Mouse (Mus musculus): ENCODE measurements around the gene Spaca5. TPM values are rescaled to one million over a fixed set of nuclear protein-coding genes. Genes with fewer than 3 reads are reported as not detected.

Spaca5 gene
- not detected in 2 replicates for polyA plus RNA-seq (2012; rRNA removed; ENCODE audit: low replicate concordance)

GRCm38 (mm10) chrX:21068106-21068505 is at the start of gene Spaca5:
Spaca5 (plus strand) TSS chrX:21068406.

GRCm38 (mm10) chrX:21061866-21062543 is 6.2 kb upstream of the Spaca5 start, which contains the start of gene Zfp182:
Zfp182 (minus strand) TSS chrX:21062316.

GRCm38 (mm10) chrX:21088983-21089866 is 21.0 kb downstream of the Spaca5 start, which contains the start of gene Zfp300:
Zfp300 (minus strand) TSS chrX:21089527.

GRCm38 (mm10) chrX:21115520-21115919 is 47.3 kb downstream of the Spaca5 start, which contains the start of gene Ssxa1:
Ssxa1 (plus strand) TSS chrX:21115820.

Other genes with a start within 250 kb of the Spaca5 start
- gene Timp1, start 198.2 kb upstream of the Spaca5 start, polyA plus RNA-seq (2012; rRNA removed; ENCODE audit: low replicate concordance): 0.70 and 3.8 TPM in 2 replicates
- 1.4 and 2.8 TPM in 2 replicates for gene Syn1, start 147.4 kb upstream of the Spaca5 start, polyA plus RNA-seq (2012; rRNA removed; ENCODE audit: low replicate concordance)
- gene Cfp, start 136.9 kb upstream of the Spaca5 start, polyA plus RNA-seq (2012; rRNA removed; ENCODE audit: low replicate concordance): 9.1 and 10.0 TPM in 2 replicates
- 3.1 and 5.6 TPM in 2 replicates for gene Elk1, start 117.8 kb upstream of the Spaca5 start, polyA plus RNA-seq (2012; rRNA removed; ENCODE audit: low replicate concordance)
- gene Uxt, start 106.4 kb upstream of the Spaca5 start, polyA plus RNA-seq (2012; rRNA removed; ENCODE audit: low replicate concordance): 5.1 and 7.9 TPM in 2 replicates
- gene Zfp182, start 6.1 kb upstream of the Spaca5 start, polyA plus RNA-seq (2012; rRNA removed; ENCODE audit: low replicate concordance): 0.15 and 0.26 TPM in 2 replicates
- 0.01 TPM in 1 of 2 replicates, not detected in the other for gene Zfp300, start 21.1 kb downstream of the Spaca5 start, polyA plus RNA-seq (2012; rRNA removed; ENCODE audit: low replicate concordance)
- gene Ssxa1, start 47.4 kb downstream of the Spaca5 start, polyA plus RNA-seq (2012; rRNA removed; ENCODE audit: low replicate concordance): not detected in 2 replicates
- gene Gm21876, start 107.2 kb downstream of the Spaca5 start, polyA plus RNA-seq (2012; rRNA removed; ENCODE audit: low replicate concordance): not detected in 2 replicates